Mouse (Mus musculus) heart, postnatal 14 days (tissue): ENCODE results near the gene Tbl1x. TPM values are rescaled to one million over a fixed set of nuclear protein-coding genes. Genes with fewer than 3 reads are reported as not detected.
"Not testable (repeated sequence)": the region's sequence is repeated elsewhere in the genome, so short reads cannot be mapped to it uniquely, and the experiment has no call there.

ENCODE experiments used
- DNase-seq, 2 experiments: peaks; one replicate each; pipeline ENCODE4 v3.0.0; 2021 to 2022
- intact Hi-C: fragments of 180-260 bp; cut with DNase I; formaldehyde crosslinking; loops from one replicate; pipeline ENCODE4 v1.15.1; 2025
- total RNA-seq, 2 experiments: library from RNA; stranded (reverse); gene quantifications; 2 replicates each; pipeline ENCODE4 v1.2.3; 2021

Tbl1x gene
- total RNA-seq, 2 experiments from 2014 or later, result 42.4 to 43.0 TPM

GRCm38 (mm10) chrX:77533922-77534321 lies 23.1 kb downstream of the Tbl1x start:
- peak; percentile 40 to 45 for DNase-seq
- intact Hi-C loops, result no loop called here

GRCm38 (mm10) chrX:77539770-77540169 lies 29.0 kb downstream of the Tbl1x start:
- intact Hi-C loops, DNase-seq: not testable (repeated sequence)

GRCm38 (mm10) chrX:77544003-77544402 lies 33.2 kb downstream of the Tbl1x start:
- intact Hi-C loops, result no loop called here
- no peak for DNase-seq

- intact Hi-C loops, result no loop called here
- DNase-seq, result no peak
Measured at GRCm38 (mm10) chrX:77544550-77544949, 33.7 kb downstream of the Tbl1x start.

GRCm38 (mm10) chrX:77545362-77546078 lies 34.7 kb downstream of the Tbl1x start:
- intact Hi-C loops, result loop anchor here (5.0 kb wide), 2 partner anchors 33 to 87 kb away; partner anchors contain the start of gene Tbl1x
- no peak for DNase-seq

- intact Hi-C loops, result loop anchor here (5.0 kb wide), 2 partner anchors 34 to 86 kb away; partner anchors contain the start of gene Tbl1x
- DNase-seq, result no peak
Measured at GRCm38 (mm10) chrX:77546448-77546847, 35.6 kb downstream of the Tbl1x start.

- DNase-seq, result peak; percentile 36 to 38
- intact Hi-C loops, result loop anchor here (5.0 kb wide), 2 partner anchors 37 to 83 kb away; partner anchors contain the start of gene Tbl1x
Measured at GRCm38 (mm10) chrX:77548951-77549350, 38.1 kb downstream of the Tbl1x start.

GRCm38 (mm10) chrX:77550388-77550787 lies 39.6 kb downstream of the Tbl1x start:
- DNase-seq, result peak in 1 of 2 experiments; percentile 21

GRCm38 (mm10) chrX:77551306-77551705 lies 40.5 kb downstream of the Tbl1x start:
- intact Hi-C loops, result no loop called here
- DNase-seq, result no peak

More at GRCm38 (mm10) chrX:77550388-77550787, 39.6 kb downstream of the Tbl1x start:
- intact Hi-C loops, result no loop called here

GRCm38 (mm10) chrX:77552088-77552487 lies 41.3 kb downstream of the Tbl1x start:
- intact Hi-C loops, result no loop called here
- no peak for DNase-seq

GRCm38 (mm10) chrX:77555985-77556384 lies 45.2 kb downstream of the Tbl1x start:
- no peak for DNase-seq
- intact Hi-C loops, result no loop called here

GRCm38 (mm10) chrX:77559199-77559881 lies 48.5 kb downstream of the Tbl1x start:
- intact Hi-C loops, result no loop called here
- peak; percentile 30 to 55 for DNase-seq

GRCm38 (mm10) chrX:77563616-77564015 lies 52.8 kb downstream of the Tbl1x start:
- no peak for DNase-seq
- intact Hi-C loops, result no loop called here

GRCm38 (mm10) chrX:77566739-77567138 lies 55.9 kb downstream of the Tbl1x start:
- intact Hi-C loops, result no loop called here
- no peak for DNase-seq

- no peak for DNase-seq
Measured at GRCm38 (mm10) chrX:77568013-77568412, 57.2 kb downstream of the Tbl1x start.

GRCm38 (mm10) chrX:77573743-77574142 lies 62.9 kb downstream of the Tbl1x start:
- no peak for DNase-seq
- intact Hi-C loops, result no loop called here

More at GRCm38 (mm10) chrX:77568013-77568412, 57.2 kb downstream of the Tbl1x start:
- intact Hi-C loops, result no loop called here

- intact Hi-C loops, result no loop called here
- DNase-seq, result no peak
Measured at GRCm38 (mm10) chrX:77577108-77577507, 66.3 kb downstream of the Tbl1x start.

GRCm38 (mm10) chrX:77578172-77578571 lies 67.4 kb downstream of the Tbl1x start:
- intact Hi-C loops, result loop anchor here (2.0 kb wide), 1 partner anchor 67 kb away; the partner anchor contains the start of gene Tbl1x

GRCm38 (mm10) chrX:77579964-77580363 lies 69.2 kb downstream of the Tbl1x start:
- DNase-seq, result peak; percentile 6 to 23
- intact Hi-C loops, result loop anchor here (2.0 kb wide), 1 partner anchor 69 kb away; the partner anchor contains the start of gene Tbl1x

More at GRCm38 (mm10) chrX:77578172-77578571, 67.4 kb downstream of the Tbl1x start:
- DNase-seq, result no peak

GRCm38 (mm10) chrX:77585974-77586373 lies 75.2 kb downstream of the Tbl1x start:
- no peak for DNase-seq
- intact Hi-C loops, result loop anchor here (5.0 kb wide), 1 partner anchor 46 kb away; no protein-coding TSS in a partner anchor

GRCm38 (mm10) chrX:77594670-77595224 lies 83.9 kb downstream of the Tbl1x start:
- no peak for DNase-seq
- intact Hi-C loops, result no loop called here
